Mouse (Mus musculus) bone marrow macrophage, adult 2 months (primary cell): ENCODE results near the gene Erich4. TPM values are rescaled to one million over a fixed set of nuclear protein-coding genes. Genes with fewer than 3 reads are reported as not detected.

Source experiments
- H3K27ac ChIP-seq: 2 replicates; pipeline ENCODE4 v1.5.1; 2012; ENCODE audit warnings: low read depth, low read length; ENCODE audit not compliant: insufficient read depth
- H3K4me1 ChIP-seq: 2 replicates; pipeline ENCODE4 v1.6.1; 2012; ENCODE audit warnings: low read length; ENCODE audit not compliant: control insufficient read depth, insufficient read depth
- H3K4me3 ChIP-seq: 2 replicates; pipeline ENCODE4 v1.5.1; 2012; ENCODE audit warnings: mild to moderate bottlenecking, low read length, moderate library complexity; ENCODE audit not compliant: insufficient read depth
- CTCF ChIP-seq: IDR thresholded peaks from 2 replicates; pipeline ENCODE4 v1.5.1; 2012; ENCODE audit warnings: low read depth, mild to moderate bottlenecking, low read length, moderate library complexity
- POLR2A ChIP-seq: IDR thresholded peaks from 2 replicates; pipeline ENCODE4 v1.6.1; 2012; ENCODE audit warnings: mild to moderate bottlenecking, low read depth, low read length, borderline replicate concordance
- polyA plus RNA-seq: library from polyadenylated mRNA; stranded (reverse); fragments of >200 nt; gene quantifications from 2 replicates; pipeline ENCODE4 v1.2.4, GENCODE M21; 2012; ENCODE audit not compliant: missing spikeins, insufficient read depth, insufficient read length

Erich4 gene
- polyA plus RNA-seq, 1 experiment = not detected

DNA sequence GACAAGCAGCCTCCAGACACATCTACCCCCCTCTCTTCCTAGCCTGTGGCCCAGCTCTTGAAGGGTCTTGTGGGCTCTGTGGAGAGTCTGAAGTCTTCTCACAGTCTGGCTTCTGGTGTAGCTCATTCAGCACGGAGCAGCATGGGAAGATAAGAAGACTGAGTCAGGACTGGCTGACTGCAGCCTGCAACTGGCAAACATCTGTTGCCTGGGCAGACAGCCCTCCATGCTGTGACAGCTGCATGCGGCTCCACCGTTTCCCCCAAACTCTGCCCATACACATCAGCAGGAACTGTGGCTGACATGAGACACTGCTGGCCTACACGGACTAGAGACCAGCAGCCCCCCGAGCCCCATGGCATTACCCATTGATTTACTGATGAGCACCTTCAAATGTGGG, 9.2 kb upstream of the Erich4 start:
- Histone ChIP-seq H3K27ac (no peak overlapping the region), H3K4me1 (peaks cover 9% of the 10 kb centered on the region; the same call in 1 of the 2 replicates), H3K4me3 (no peak overlapping the region)
- no peak for TF ChIP-seq POLR2A
- no peak for TF ChIP-seq CTCF

DNA sequence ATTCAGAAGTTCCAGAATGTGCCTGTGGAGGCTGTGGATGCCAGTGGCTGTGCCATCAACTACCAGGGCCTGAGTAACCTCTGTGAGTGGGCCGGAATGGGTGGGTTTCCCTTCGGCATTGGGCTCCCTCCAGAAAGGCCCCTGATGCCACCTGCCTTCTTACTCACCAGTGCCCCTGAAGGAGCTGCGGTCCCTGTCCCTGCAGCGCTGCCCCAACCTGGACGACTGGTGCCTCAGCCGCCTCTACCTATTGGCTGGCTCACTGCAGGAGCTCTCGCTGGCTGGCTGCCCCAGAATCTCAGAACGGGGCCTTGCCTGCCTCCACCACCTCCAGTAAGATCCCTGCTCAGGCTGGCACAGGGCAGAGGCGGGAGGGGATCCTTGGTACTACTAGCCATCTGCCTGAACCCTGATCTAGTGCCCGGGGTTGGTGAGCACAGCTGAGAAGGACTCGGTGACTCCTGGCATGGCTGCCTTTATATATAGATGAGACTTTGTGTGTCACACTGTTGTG, 8.2 kb upstream of the Erich4 start:
- no peak overlapping the region for H3K27ac ChIP-seq
- peaks cover 10% of the 10 kb centered on the region; the same call in 1 of the 2 replicates for H3K4me1 ChIP-seq
- no peak overlapping the region for H3K4me3 ChIP-seq
- TF ChIP-seq CTCF (no peak), POLR2A (no peak)

DNA sequence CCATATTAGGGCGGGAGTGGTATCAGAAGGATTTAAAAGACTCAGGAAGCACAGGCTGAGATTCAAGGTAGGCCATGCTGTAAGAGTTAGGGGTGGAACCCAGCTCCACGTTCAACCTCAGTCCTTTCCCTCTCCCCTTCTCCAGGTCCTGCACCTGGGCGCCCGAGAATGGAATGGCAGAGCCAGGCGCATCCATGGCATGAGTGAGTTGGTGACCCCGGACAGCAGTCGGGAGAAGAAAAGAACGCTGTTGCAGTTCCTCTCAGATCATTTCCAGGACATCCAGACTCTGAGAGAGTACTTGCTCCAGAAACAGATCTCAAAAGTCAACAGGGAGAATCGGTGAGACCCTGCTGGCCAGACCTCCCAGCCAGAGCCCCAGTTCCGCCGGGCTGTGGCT, 5.1 kb upstream of the Erich4 start:
- Histone ChIP-seq H3K4me1 (peaks cover 5% of the 10 kb centered on the region; the same call in 1 of the 2 replicates), H3K4me3 (no peak overlapping the region), H3K27ac (no peak overlapping the region)
- no peak for TF ChIP-seq POLR2A
- TF ChIP-seq CTCF = no peak

DNA sequence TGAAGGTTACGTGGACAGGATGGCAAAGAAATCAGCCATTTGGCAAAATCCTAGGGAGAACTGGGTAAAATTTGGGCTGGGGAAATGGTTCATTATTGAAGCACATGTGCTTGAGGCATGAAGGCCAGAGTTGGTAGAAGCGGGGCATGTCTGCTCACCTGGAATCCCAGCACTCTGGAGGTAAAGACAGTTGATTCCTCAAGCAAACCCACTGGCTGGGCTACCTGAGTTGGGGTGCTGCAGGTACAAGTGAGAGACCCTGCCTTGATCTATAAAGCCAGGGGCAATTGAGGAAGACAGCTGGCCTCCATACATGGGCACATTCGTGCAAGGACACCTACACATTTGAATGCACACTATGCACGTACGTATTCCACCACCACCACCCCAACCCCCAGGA, 4.4 kb upstream of the Erich4 start:
- Histone ChIP-seq H3K4me1 (peaks cover 5% of the 10 kb centered on the region; the same call in 1 of the 2 replicates), H3K4me3 (peak overlapping the region; percentile 81), H3K27ac (no peak overlapping the region)
- TF ChIP-seq CTCF (no peak), POLR2A (no peak)

DNA sequence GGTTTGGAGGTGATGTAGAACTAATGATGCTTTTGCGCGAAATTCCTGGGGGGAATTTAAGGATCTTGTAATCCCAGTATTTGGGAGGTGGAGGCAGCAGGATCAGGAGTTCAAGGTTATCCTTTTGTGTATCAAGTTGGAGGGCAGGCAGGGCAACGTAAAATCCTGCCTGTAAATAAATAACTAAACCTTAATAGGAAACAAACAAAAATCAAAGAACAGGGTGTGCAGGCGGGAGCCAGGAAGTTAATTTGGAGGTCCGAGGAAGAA, 4.0 kb upstream of the Erich4 start:
- H3K4me3 ChIP-seq = peak overlapping the region; percentile 81
- H3K4me1 ChIP-seq = peaks cover 5% of the 10 kb centered on the region; the same call in 1 of the 2 replicates
- no peak for TF ChIP-seq CTCF
- no peak for TF ChIP-seq POLR2A
- H3K27ac ChIP-seq = no peak overlapping the region; the same call in 1 of the 2 replicates

DNA sequence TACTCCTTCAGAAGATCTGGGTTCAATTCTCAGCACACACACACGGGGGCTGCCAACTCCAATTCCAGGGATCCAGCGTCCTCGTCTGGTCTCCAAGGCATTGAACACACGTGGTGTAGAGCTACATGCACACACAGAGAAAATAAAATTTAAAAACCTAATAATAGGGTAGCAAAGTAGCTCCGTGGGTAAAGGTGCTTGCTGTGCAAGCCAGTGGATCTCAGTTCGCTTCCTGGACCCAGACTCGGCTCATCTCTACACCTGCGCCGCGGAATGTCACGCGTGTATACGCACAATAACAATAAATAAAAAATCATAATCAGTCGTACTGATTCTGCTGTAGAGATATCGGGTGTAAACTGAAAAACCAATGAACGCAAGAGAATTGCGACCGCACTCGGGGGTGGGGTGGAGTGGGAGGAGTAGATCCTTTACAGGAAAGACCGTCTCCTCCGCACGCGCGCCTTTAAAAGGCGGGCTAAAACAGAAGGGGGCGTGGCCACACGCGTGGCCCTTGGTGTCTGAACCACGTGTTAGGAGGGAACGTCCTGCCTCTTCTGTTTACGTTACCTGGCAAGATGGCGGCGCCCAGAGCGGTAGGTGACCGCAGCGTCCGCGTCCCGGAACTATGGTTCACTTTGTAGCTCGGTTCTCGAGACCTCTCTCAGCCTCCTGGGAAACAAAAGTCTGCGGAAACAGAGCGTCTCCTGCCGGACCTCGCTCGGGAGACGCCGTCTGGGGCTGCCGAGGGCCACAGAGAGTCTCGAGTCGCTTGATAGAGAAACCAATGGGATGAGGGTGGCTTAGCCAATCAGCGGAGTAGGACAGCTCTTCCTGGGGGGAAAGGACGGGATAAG, 3.4 kb upstream of the Erich4 start, which contains the start of gene Dmac2:
Gene Dmac2 (plus strand): TSS at position 550 of the 857 bp plus-strand sequence.
- TF ChIP-seq CTCF = no peak
- TF ChIP-seq POLR2A = no peak

DNA sequence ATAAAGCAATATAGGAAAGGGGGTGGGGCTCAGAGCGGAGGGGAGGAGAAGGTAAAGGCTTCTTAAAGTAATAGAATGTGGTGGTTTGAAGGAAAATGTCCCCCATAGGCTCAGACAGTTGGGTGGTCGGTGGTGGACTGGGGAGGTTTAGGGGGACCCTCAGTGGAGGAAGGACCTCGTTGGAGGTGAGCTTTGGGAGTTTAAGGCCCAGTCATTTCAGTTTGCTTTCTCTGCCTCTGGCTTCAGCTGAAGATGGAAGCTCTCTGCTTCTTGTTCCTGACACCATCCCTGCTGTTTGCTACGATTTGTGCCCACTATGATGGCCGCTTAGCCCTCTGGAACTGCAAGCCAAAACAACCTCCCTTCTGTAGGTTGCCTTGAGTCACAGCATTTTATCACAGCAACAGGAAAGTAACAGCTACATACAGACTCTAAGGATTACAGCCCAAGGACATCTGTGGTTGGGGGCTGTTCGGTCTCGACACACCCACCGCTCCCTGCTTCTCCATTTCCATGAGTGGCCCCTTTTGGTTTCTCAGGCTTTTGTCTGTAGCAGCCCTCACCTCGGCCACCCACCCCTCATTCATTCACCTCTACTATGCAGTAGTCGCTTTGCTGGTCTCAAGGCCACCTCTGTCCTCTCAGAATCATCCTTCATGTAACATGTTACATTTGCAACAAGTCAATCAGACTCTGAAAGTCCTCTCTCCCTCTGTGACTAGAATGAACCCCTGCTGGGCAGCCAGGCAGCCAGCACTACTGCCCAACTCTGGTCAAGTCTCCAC, 1.9 kb upstream of the Erich4 start:
- TF ChIP-seq CTCF = no peak
- TF ChIP-seq POLR2A = no peak
- Histone ChIP-seq H3K27ac (no peak overlapping the region), H3K4me3 (no peak overlapping the region), H3K4me1 (peaks cover 5% of the 10 kb centered on the region; the same call in 1 of the 2 replicates)

More for the DNA sequence above, 3.4 kb upstream of the Erich4 start, which contains the start of gene Dmac2:
- Histone ChIP-seq H3K4me3 (peak within 1 kb of the TSS; percentile 81), H3K4me1 (peaks cover 5% of the 10 kb centered on the region; the same call in 1 of the 2 replicates), H3K27ac (peak within 1 kb of the TSS; percentile 33)

DNA sequence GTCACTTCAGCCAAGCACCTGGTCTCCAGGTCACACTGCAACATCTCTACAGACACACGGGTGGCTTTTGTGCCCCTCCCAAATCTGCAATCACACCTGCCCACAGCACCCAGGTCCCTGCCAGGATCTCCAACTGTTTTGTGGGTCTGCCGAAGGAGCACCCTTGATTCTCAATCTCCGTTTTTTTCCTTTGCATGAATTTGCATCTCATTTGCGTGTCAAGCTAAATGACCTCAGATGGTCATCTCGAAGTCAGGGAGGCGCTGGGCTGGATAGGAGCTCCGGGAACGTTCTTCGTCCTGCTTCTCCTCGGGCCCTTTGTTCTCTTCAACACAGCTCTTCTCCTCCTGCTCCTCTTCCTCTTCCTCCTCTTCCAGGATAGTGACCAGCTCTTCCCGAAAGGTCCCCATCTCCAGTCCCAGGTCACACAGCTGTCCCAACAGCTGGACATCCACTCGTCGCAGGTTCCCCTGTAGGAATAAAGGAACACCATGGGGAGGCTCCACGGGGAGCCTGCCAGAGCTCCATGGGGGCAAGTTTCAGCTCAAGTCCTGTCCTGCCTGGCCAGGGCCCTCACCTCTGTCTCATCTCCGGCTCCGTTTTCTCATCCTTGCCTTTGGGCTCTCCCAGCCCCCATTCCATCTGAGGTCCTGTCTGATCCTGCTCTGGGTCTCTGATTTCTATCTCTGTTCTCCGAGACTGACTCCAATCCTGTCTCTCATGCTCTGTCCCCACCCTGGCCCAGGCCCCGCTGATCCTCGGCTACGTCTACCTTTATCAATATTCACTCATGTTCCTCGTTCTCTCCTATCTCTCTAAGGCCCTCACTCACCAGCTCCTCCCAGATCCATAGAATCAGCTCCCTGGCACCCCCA, 624 bp downstream of the Erich4 start:
- peaks cover 5% of the 10 kb centered on the region for H3K4me1 ChIP-seq
- no peak overlapping the region for H3K4me3 ChIP-seq
- H3K27ac ChIP-seq = no peak overlapping the region
- TF ChIP-seq CTCF (no peak), POLR2A (no peak)

DNA sequence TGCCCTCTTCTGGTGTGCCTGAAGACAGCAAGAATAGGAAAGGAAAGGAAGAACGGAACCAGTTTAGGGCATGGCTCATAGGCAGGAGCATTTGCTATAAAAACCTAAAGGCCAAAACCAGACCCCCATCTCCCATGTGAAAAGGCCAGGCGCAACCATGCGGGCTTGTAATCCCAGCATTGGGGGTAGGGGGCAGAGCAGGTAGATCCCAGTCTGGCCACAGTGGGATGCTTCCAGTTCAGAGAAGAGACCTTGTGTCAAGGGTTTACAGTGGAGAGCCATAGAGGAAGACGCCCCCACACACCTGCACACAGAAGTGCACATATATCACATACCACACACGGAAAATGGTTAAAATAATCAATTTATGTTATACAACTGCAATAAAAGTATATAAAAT, 1.6 kb downstream of the Erich4 start:
- H3K4me1 ChIP-seq = peaks cover 8% of the 10 kb centered on the region
- no peak for TF ChIP-seq CTCF
- no peak for TF ChIP-seq POLR2A
- H3K4me3 ChIP-seq = no peak overlapping the region
- no peak overlapping the region for H3K27ac ChIP-seq
